Mouse (Mus musculus) adrenal gland, adult (tissue): ENCODE data around the gene Ptprd.

ENCODE experiments used
- DNase-seq, 2 experiments: peaks; one replicate each; pipeline ENCODE4 v3.0.0; 2022 to 2023; ENCODE audit warnings: low spot score in 1 of 2; ENCODE audit not compliant: inconsistent age in 2 of 2

Gene Ptprd

GRCm38 (mm10) chr4:76672653-76673052 lies 1539.1 kb downstream of the Ptprd start:
- no peak for DNase-seq

GRCm38 (mm10) chr4:76661725-76662124 lies 1550.0 kb downstream of the Ptprd start:
- DNase-seq = no peak

GRCm38 (mm10) chr4:76660146-76660545 lies 1551.6 kb downstream of the Ptprd start:
- DNase-seq = no peak

GRCm38 (mm10) chr4:76656734-76657133 lies 1555.0 kb downstream of the Ptprd start:
- no peak for DNase-seq

GRCm38 (mm10) chr4:76652971-76653370 lies 1558.8 kb downstream of the Ptprd start:
- no peak for DNase-seq

- no peak for DNase-seq
Observed at GRCm38 (mm10) chr4:76621740-76622139, 1590.0 kb downstream of the Ptprd start.

- no peak for DNase-seq
Observed at GRCm38 (mm10) chr4:76616614-76617013, 1595.1 kb downstream of the Ptprd start.

GRCm38 (mm10) chr4:76608246-76608645 lies 1603.5 kb downstream of the Ptprd start:
- no peak for DNase-seq

- DNase-seq = no peak
Observed at GRCm38 (mm10) chr4:76606808-76607207, 1605.0 kb downstream of the Ptprd start.

GRCm38 (mm10) chr4:76590722-76591121 lies 1621.0 kb downstream of the Ptprd start:
- no peak for DNase-seq

- no peak for DNase-seq
Observed at GRCm38 (mm10) chr4:76583025-76583424, 1628.7 kb downstream of the Ptprd start.

GRCm38 (mm10) chr4:76566006-76566405 lies 1645.8 kb downstream of the Ptprd start:
- DNase-seq = no peak

- DNase-seq = no peak
Observed at GRCm38 (mm10) chr4:76541769-76542168, 1670.0 kb downstream of the Ptprd start.

- DNase-seq = peak in 1 of 2 experiments; percentile 19
Observed at GRCm38 (mm10) chr4:76532926-76533325, 1678.8 kb downstream of the Ptprd start.

- no peak for DNase-seq
Observed at GRCm38 (mm10) chr4:76525281-76525680, 1686.5 kb downstream of the Ptprd start.

GRCm38 (mm10) chr4:76503279-76503601 lies 1708.5 kb downstream of the Ptprd start:
- no peak for DNase-seq

GRCm38 (mm10) chr4:76502575-76503278 lies 1709.0 kb downstream of the Ptprd start:
- DNase-seq = no peak

- DNase-seq = peak; percentile 16 to 70
Observed at GRCm38 (mm10) chr4:76485848-76486247, 1725.9 kb downstream of the Ptprd start.

GRCm38 (mm10) chr4:76468366-76469100 lies 1743.2 kb downstream of the Ptprd start:
- DNase-seq = peak in 1 of 2 experiments; percentile 84

GRCm38 (mm10) chr4:76464682-76465081 lies 1747.1 kb downstream of the Ptprd start:
- DNase-seq = no peak

- DNase-seq = peak in 1 of 2 experiments; percentile 80
Observed at GRCm38 (mm10) chr4:76461336-76461735, 1750.4 kb downstream of the Ptprd start.

GRCm38 (mm10) chr4:76460556-76460955 lies 1751.2 kb downstream of the Ptprd start:
- DNase-seq = peak in 1 of 2 experiments; percentile 49
